Mouse (Mus musculus) heart, embryonic 15.5 days (tissue): ENCODE data around the gene Mt1. TPM values are rescaled to one million over a fixed set of nuclear protein-coding genes. Genes with fewer than 3 reads are reported as not detected.
A peak's percentile ranks its signal among the peaks of the same experiment; 100 is the strongest.
"Not testable (repeated sequence)": the region's sequence is repeated elsewhere in the genome, so short reads cannot be mapped to it uniquely, and the experiment has no call there.

ENCODE experiments used
- ATAC-seq: fragments of 200-750 bp; cut with Nextera tagmentation; replicated peaks from 2 replicates; pipeline ENCODE4 v1.8.0; 2017; ENCODE audit warnings: low read depth, moderate TSS enrichment; ENCODE audit not compliant: insufficient number of reproducible peaks, insufficient read depth, low FRiP score
- H3K27ac ChIP-seq: fragments of 300-500 bp; sonication (generic); 2 replicates; pipeline ENCODE4 v1.5.1; 2015; ENCODE audit warnings: mild to moderate bottlenecking, inconsistent platforms
- H3K27me3 ChIP-seq: fragments of 300-500 bp; sonication (generic); 2 replicates; pipeline ENCODE4 v1.6.1; 2015; ENCODE audit warnings: inconsistent platforms
- H3K36me3 ChIP-seq: fragments of 300-500 bp; sonication (generic); 2 replicates; pipeline ENCODE4 v1.6.1; 2015; ENCODE audit warnings: mild to moderate bottlenecking, inconsistent platforms
- H3K4me1 ChIP-seq: fragments of 300-500 bp; sonication (generic); replicated peaks from 2 replicates; pipeline ENCODE4 v1.6.1; 2015; ENCODE audit warnings: inconsistent platforms
- H3K4me2 ChIP-seq: fragments of 300-500 bp; sonication (generic); 2 replicates; pipeline ENCODE4 v1.6.1; 2015; ENCODE audit warnings: inconsistent platforms, mild to moderate bottlenecking, moderate library complexity
- H3K4me3 ChIP-seq: fragments of 300-500 bp; sonication (generic); 2 replicates; pipeline ENCODE4 v1.5.1; 2015; ENCODE audit warnings: mild to moderate bottlenecking, inconsistent platforms
- H3K9ac ChIP-seq: fragments of 300-500 bp; sonication (generic); 2 replicates; pipeline ENCODE4 v1.6.1; 2015; ENCODE audit warnings: mild to moderate bottlenecking, inconsistent platforms
- H3K9me3 ChIP-seq: fragments of 300-500 bp; sonication (generic); replicated peaks from 2 replicates; pipeline ENCODE4 v1.6.1; 2016; ENCODE audit warnings: inconsistent platforms
- WGBS: fragments of 180-500 bp; shearing (Covaris S2); methylation state at CpG from one replicate; pipeline ENCODE4 v1.1.7; 2015; ENCODE audit warnings: mixed read lengths; 5-methylcytosine and 5-hydroxymethylcytosine counted together
- polyA plus RNA-seq: library from polyadenylated mRNA; unstranded; fragments of >200 nt; fragmentation: Nextera tagmentation; extraction: Ambion mirVana; gene quantifications from 2 replicates; pipeline ENCODE4 v1.2.1, GENCODE M21; 2015

Mt1 gene
- 432 and 538 TPM in 2 replicates for polyA plus RNA-seq

DNA sequence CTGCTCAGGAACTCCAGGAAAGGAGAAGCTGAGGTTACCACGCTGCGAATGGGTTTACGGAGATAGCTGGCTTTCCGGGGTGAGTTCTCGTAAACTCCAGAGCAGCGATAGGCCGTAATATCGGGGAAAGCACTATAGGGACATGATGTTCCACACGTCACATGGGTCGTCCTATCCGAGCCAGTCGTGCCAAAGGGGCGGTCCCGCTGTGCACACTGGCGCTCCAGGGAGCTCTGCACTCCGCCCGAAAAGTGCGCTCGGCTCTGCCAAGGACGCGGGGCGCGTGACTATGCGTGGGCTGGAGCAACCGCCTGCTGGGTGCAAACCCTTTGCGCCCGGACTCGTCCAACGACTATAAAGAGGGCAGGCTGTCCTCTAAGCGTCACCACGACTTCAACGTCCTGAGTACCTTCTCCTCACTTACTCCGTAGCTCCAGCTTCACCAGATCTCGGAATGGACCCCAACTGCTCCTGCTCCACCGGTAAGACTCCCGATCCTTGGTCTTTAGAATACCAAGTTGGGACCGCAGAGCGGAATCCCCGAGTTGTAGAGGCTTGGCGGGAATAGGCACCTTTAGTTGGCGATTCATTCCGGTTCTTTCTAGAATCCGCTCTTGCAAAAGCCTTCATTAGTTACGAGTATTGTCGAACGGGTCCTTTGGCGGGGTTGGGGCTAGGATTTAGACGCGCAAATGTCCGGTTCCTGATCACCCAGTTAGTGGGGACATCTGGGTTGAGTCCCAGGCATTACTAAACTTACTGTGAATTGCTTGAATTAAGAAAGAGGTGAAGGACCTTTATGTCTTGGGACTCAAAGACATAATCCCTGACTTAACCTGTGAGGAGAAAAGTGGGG is at the start of gene Mt1:
Gene Mt1 (plus strand): TSS at position 226 of the 856 bp plus-strand sequence.
- H3K9me3 ChIP-seq = no peaks in the 10 kb centered on the region
- H3K36me3 ChIP-seq = no peaks in the 10 kb centered on the region

DNA sequence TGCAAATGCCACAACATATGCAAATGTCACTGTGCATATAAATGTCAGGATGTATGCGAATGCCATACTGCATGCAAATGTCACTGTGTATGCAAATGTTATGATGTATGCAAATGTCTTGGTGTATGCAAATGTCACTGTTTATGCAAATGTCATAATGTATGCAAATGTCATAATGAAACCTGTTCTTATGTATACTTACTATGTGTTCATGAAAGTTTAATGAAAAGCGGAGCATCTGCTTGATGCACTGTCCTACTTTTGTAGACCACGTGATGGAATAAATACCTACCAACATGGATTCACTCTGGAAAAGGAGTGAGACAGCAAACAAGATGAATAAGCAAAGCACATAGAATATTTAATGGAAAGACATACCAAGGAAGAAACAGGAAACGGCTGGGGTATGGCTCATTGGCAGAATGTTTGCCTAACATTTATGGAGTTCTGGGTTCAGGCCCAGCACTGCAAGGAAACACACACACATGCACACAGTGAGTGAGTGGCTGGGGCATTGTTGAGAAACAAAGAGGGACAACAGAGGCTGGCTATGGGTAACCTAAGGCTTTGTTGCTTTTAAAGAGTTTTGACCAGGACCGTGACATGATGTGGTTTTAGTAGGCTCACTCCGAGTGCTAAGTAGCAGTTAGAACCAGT is 49.6 kb upstream of the Mt1 start:
- no peak overlapping the region for H3K9ac ChIP-seq
- H3K27me3 ChIP-seq = no peaks in the 10 kb centered on the region; the same call in 1 of the 2 replicates
- H3K9me3 ChIP-seq = no peaks in the 10 kb centered on the region
- no peak overlapping the region for H3K4me3 ChIP-seq
- H3K27ac ChIP-seq = no peak overlapping the region
- no peak for ATAC-seq
- H3K36me3 ChIP-seq = no peaks in the 10 kb centered on the region
- 83% methylated on average over 6 of the region's 6 CpGs for WGBS
- no peaks in the 10 kb centered on the region for H3K4me1 ChIP-seq
- H3K4me2 ChIP-seq = no peak overlapping the region

More for the DNA sequence above, at the start of gene Mt1:
- Histone ChIP-seq H3K27ac (peak within 1 kb of the TSS; percentile 93), H3K4me3 (peak within 1 kb of the TSS; percentile 64), H3K9ac (peak within 1 kb of the TSS; percentile 74), H3K27me3 (peaks cover 63% of the 10 kb centered on the region), H3K4me1 (peaks cover 28% of the 10 kb centered on the region), H3K4me2 (peak within 1 kb of the TSS; percentile 81)
- ATAC-seq = peak; percentile 93
- WGBS = under 1% methylated on average over 50 of the region's 50 CpGs

DNA sequence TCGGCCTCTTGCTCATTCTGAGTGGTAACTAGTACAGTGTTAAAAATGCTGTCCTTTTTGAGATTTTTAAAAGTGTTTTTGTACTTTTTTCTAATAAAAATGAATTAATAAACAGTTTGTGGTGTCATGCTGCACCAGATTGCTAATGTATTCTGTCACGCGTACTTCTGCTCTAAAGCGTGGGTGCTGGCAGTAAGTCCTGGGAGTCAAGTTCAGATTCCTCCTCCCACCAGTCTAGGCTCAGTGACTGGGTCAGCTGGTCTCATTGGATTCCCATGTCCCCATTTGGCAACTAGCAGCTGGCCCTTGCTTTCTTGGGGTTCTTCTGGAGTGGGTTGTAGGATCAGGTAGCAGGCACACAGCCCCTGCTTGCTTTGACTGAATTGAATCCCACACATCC is 48.8 kb upstream of the Mt1 start:
- WGBS = 80% methylated on average over 4 of the region's 4 CpGs
- Histone ChIP-seq H3K9ac (no peak overlapping the region), H3K4me1 (no peaks in the 10 kb centered on the region), H3K27me3 (no peaks in the 10 kb centered on the region), H3K27ac (no peak overlapping the region), H3K36me3 (no peaks in the 10 kb centered on the region), H3K4me3 (no peak overlapping the region), H3K9me3 (no peaks in the 10 kb centered on the region), H3K4me2 (no peak overlapping the region)
- no peak for ATAC-seq

DNA sequence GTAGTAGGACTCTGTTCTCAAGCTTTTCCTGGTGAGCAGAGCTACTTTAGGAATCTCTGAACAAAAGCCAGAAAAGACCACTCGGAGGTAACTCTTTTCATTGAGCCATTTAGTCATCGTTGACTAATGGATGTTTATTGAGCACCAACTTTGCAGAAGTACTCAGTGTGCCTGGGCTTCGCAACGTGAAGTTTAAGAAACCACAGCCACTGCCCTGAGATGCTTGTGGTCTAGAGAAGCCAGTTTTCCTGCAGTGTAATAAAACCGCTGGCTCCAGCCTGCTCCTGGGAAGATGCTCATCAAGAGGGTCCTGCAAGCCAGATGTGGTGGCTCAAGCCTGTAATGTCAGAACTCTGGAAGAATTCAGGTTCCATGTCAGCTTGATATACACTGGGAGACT is 46.8 kb upstream of the Mt1 start:
- no peaks in the 10 kb centered on the region for H3K27me3 ChIP-seq
- H3K9ac ChIP-seq = no peak overlapping the region
- H3K27ac ChIP-seq = no peak overlapping the region
- WGBS = 69% methylated on average over 5 of the region's 5 CpGs
- no peaks in the 10 kb centered on the region for H3K4me1 ChIP-seq
- no peak overlapping the region for H3K4me2 ChIP-seq
- no peaks in the 10 kb centered on the region for H3K36me3 ChIP-seq
- no peak for ATAC-seq
- H3K4me3 ChIP-seq = no peak overlapping the region
- no peaks in the 10 kb centered on the region for H3K9me3 ChIP-seq

DNA sequence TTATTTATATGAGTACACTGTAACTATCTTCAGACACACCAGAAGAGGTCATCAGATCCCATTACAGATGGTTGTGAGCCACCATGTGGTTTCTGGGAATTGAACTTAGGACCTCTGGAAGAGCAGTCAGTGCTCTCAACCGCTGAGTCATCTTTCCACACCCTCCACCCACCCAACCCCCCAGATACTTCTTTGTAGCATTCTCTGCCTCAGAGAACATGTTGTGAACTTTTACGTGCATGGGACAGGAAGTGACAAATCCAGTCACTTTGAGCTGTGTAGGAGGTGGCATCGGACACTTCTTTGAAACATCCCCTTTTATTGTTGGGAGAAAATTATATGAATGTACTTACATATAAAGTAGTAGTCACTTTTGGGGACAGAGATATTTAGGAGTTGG is 44.3 kb upstream of the Mt1 start:
- not testable (repeated sequence) for H3K4me3 ChIP-seq, H3K27ac ChIP-seq, H3K4me2 ChIP-seq, H3K4me1 ChIP-seq, H3K9me3 ChIP-seq, H3K9ac ChIP-seq, ATAC-seq, H3K36me3 ChIP-seq, H3K27me3 ChIP-seq
- 51% methylated on average over 3 of the region's 3 CpGs for WGBS

DNA sequence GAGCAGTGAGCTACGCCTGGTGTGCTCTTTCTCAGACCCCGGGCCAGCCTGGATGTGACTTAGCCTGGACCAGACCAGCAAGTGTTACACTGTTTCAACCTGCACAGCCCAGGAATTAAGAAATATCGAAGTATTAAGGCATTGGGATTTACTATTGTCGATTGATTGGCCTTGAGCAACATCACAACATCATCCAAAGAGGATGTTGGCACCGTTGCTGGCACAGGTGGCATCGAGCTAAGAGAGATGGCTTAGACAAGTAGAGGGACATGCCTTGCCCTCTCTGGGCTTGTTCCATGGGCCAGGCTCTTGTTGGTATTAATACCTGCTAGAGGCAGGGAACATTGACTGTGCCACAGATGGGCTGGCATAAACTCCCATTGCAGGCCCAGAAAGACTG is 43.3 kb upstream of the Mt1 start:
- 84% methylated on average over 6 of the region's 6 CpGs for WGBS
- no peaks in the 10 kb centered on the region for H3K27me3 ChIP-seq
- H3K27ac ChIP-seq = no peak overlapping the region
- no peak overlapping the region for H3K4me3 ChIP-seq
- no peaks in the 10 kb centered on the region for H3K4me1 ChIP-seq
- no peak overlapping the region for H3K9ac ChIP-seq
- no peak overlapping the region for H3K4me2 ChIP-seq
- no peaks in the 10 kb centered on the region for H3K36me3 ChIP-seq
- no peak for ATAC-seq
- H3K9me3 ChIP-seq = no peaks in the 10 kb centered on the region

DNA sequence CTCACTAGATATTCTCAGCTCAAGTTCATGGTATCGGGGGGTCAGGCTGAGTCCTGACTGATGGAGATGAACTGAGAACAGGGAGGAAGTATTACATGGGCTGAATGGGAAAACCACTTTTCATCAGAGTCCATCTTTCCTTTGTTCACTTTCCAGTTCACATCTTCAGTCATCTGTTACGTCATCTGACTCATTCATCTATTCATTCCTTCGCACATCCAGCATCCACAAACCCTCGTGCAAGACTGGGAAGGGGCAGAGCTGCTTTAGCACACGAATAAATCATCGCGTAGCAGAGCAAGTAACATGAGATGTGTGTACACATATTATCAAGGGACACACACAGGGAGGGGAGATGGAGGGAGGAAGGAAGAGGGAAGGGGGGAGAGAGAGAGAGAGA is 42.7 kb upstream of the Mt1 start:
- no peak for ATAC-seq
- Histone ChIP-seq H3K36me3 (no peaks in the 10 kb centered on the region), H3K9ac (no peak overlapping the region), H3K4me3 (no peak overlapping the region), H3K27me3 (no peaks in the 10 kb centered on the region), H3K4me2 (no peak overlapping the region), H3K4me1 (no peaks in the 10 kb centered on the region), H3K9me3 (no peaks in the 10 kb centered on the region), H3K27ac (no peak overlapping the region)
- 72% methylated on average over 7 of the region's 7 CpGs for WGBS

GRCm38 (mm10) chr8:94136933-94137332 is 41.9 kb upstream of the Mt1 start, which contains the start of gene Mt4:
Gene Mt4 (plus strand): TSS chr8:94137197.
- WGBS = 48% methylated on average over 6 of the region's 6 CpGs
- Histone ChIP-seq H3K4me3 (no peak within 1 kb of the TSS), H3K36me3 (no peaks in the 10 kb centered on the region), H3K9me3 (no peaks in the 10 kb centered on the region), H3K4me2 (no peak within 1 kb of the TSS), H3K4me1 (no peaks in the 10 kb centered on the region), H3K27me3 (no peaks in the 10 kb centered on the region), H3K27ac (no peak within 1 kb of the TSS), H3K9ac (no peak within 1 kb of the TSS)
- ATAC-seq = no peak

- no peak for ATAC-seq
- Histone ChIP-seq H3K4me1 (no peaks in the 10 kb centered on the region), H3K27me3 (no peaks in the 10 kb centered on the region), H3K4me3 (no peak overlapping the region), H3K9me3 (no peaks in the 10 kb centered on the region), H3K36me3 (no peaks in the 10 kb centered on the region), H3K27ac (no peak overlapping the region), H3K4me2 (no peak overlapping the region), H3K9ac (no peak overlapping the region)
- WGBS = 79% methylated on average over 4 of the region's 4 CpGs
Measured at GRCm38 (mm10) chr8:94140266-94140795, 38.6 kb upstream of the Mt1 start.

DNA sequence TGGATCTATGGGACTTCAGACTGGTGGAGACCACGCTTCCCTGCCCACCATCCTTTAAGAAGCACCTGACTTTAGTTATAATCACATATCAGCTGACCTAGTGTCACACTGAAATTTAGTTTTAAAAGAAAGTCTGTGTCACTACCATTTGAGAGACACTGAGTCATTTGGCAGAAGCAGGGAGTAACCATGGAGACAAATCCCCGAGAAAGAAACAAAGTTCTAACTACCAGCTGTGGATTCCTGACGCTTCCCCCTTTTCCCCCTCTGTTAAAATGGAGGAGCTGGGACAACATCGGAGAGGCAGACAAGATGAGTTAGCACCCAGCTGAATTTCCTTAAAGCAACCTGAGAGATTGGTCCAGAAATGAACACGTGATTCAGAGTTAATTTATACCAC is 30.6 kb upstream of the Mt1 start:
- Histone ChIP-seq H3K4me3 (no peak overlapping the region), H3K4me1 (peaks cover 12% of the 10 kb centered on the region), H3K4me2 (no peak overlapping the region), H3K27ac (no peak overlapping the region), H3K9me3 (no peaks in the 10 kb centered on the region), H3K9ac (no peak overlapping the region), H3K27me3 (peaks cover 14% of the 10 kb centered on the region), H3K36me3 (no peaks in the 10 kb centered on the region)
- 47% methylated on average over 5 of the region's 5 CpGs for WGBS
- no peak for ATAC-seq

- H3K9ac ChIP-seq = no peak overlapping the region
- H3K27ac ChIP-seq = no peak overlapping the region
- ATAC-seq = no peak
Measured at GRCm38 (mm10) chr8:94150925-94151324, 28.0 kb upstream of the Mt1 start.

More at GRCm38 (mm10) chr8:94150925-94151324, 28.0 kb upstream of the Mt1 start:
- no peaks in the 10 kb centered on the region for H3K9me3 ChIP-seq
- WGBS = 71% methylated on average over 5 of the region's 5 CpGs
- no peak overlapping the region for H3K4me2 ChIP-seq
- peaks cover 30% of the 10 kb centered on the region for H3K4me1 ChIP-seq
- no peaks in the 10 kb centered on the region for H3K36me3 ChIP-seq
- peaks cover 14% of the 10 kb centered on the region for H3K27me3 ChIP-seq
- no peak overlapping the region for H3K4me3 ChIP-seq
